Mouse (Mus musculus): ENCODE results near the gene Trim28. TPM values are rescaled to one million over a fixed set of nuclear protein-coding genes. Genes with fewer than 3 reads are reported as not detected.

Trim28 gene
- polyA plus RNA-seq, 1 experiment: 16.2 TPM

DNA sequence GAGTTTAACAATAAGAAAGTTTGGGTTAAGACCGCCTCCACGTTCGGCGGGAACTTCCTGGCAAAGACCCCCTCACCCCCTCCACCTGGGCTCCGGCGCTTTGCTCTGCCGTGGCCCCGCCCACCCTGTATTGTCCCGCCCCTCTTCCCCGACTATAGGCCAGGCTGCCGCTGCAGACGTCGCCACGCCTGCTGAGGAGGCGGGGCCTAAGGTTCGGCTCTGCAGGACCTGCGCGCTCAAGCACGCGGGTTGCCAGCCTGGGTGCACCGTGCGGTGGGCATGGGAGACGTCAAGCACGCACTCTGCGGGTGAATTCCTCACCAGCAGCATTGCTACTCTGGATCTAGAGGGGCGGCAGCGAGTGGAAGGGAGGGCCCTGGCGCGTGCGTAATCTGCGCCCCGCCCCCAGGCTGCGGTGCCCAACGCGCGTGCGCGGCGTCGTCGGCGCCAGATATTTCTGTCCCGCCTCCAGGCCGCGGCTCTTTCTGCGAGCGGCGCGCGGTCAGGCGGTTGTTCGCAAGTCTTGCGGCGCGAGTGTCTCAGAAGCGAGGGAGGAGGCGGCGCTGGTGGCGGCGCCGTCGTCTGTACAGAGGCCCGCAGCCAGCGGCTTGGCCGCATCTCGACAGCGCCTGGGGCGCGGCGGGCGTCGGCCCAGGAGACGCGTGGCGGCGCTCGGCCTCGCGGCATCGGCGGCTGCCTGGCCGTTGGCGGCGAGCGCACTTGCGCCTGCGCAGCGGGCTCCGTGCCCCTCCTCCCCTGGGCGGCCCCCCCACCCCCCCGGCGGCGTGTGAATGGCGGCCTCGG, 25.2 kb downstream of the Trim28 start:
- Histone ChIP-seq H3K4me1 (ENCODE audit: control insufficient read depth) (peaks cover 39% of the 10 kb centered on the region), H3K27me3 (ENCODE audit: control insufficient read depth) (peaks cover under 1% of the 10 kb centered on the region; the same call in 1 of the 2 replicates), H3K36me3 (ENCODE audit: control insufficient read depth) (peaks cover 41% of the 10 kb centered on the region), H3K9me3 (ENCODE audit: control insufficient read depth, low read length) (no peaks in the 10 kb centered on the region), H3K4me3 (replicated peaks) (peak overlapping the region; percentile 65)
- TF ChIP-seq TAL1 (IDR thresholded peaks at IDR 0.05; ENCODE audit: low read length) (no peak), GATA1 (IDR thresholded peaks at IDR 0.05; ENCODE audit: low read length) (no peak)

DNA sequence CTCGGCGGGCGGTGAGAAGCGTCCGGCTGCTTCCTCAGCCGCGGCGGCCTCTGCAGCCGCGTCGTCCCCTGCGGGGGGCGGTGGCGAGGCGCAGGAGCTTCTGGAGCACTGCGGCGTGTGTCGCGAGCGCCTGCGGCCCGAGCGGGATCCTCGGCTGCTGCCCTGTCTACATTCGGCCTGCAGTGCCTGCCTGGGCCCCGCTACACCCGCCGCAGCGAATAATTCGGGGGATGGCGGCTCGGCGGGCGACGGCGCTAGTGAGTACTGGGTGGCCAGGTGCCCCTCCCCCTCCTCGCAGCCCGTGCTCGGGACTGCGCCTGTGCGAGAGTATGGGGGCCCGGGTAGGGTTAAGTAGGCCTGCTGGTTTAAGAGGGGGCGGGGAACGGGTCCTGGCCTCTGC, 25.9 kb downstream of the Trim28 start:
- H3K4me1 ChIP-seq (ENCODE audit: control insufficient read depth): peaks cover 39% of the 10 kb centered on the region
- H3K9me3 ChIP-seq (ENCODE audit: control insufficient read depth, low read length): no peaks in the 10 kb centered on the region
- H3K4me3 ChIP-seq (replicated peaks): peak overlapping the region; percentile 65
- no peaks in the 10 kb centered on the region for H3K27me3 ChIP-seq (ENCODE audit: control insufficient read depth)
- H3K36me3 ChIP-seq (ENCODE audit: control insufficient read depth): peaks cover 48% of the 10 kb centered on the region
- TF ChIP-seq GATA1 (IDR thresholded peaks at IDR 0.05; ENCODE audit: low read length): no peak
- no peak for TF ChIP-seq TAL1 (IDR thresholded peaks at IDR 0.05; ENCODE audit: low read length)

DNA sequence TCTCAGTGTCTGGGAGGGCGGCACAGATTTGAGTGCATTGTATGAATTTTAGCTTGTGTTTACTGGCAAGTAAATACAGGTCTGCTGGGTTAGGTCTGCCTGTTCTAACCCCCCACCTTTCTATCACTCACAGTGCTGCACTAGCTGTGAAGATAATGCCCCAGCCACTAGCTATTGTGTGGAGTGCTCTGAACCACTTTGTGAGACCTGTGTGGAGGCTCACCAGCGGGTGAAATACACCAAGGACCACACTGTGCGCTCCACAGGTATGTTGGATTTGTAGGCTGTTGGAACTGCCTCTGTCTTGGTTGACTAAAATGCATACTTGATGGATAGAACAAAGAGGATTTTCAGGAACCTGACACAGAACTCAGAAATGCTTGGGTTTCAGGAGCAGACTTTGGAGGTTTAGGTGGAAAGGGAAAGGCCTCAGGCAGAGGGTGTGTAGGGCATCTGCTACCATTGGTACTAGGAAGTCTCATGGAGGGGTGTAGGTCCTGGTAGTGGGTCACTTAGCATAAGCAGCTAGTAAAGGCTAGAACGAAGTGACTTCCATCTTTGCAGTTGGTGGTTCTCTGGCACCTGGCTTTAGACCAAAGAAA, 26.7 kb downstream of the Trim28 start:
- peaks cover 56% of the 10 kb centered on the region for H3K36me3 ChIP-seq (ENCODE audit: control insufficient read depth)
- TF ChIP-seq TAL1 (IDR thresholded peaks at IDR 0.05; ENCODE audit: low read length) (no peak), GATA1 (IDR thresholded peaks at IDR 0.05; ENCODE audit: low read length) (no peak)
- H3K27me3 ChIP-seq (ENCODE audit: control insufficient read depth): no peaks in the 10 kb centered on the region
- H3K9me3 ChIP-seq (ENCODE audit: control insufficient read depth, low read length): no peaks in the 10 kb centered on the region
- peak overlapping the region; percentile 65 for H3K4me3 ChIP-seq (replicated peaks)
- H3K4me1 ChIP-seq (ENCODE audit: control insufficient read depth): peaks cover 39% of the 10 kb centered on the region

DNA sequence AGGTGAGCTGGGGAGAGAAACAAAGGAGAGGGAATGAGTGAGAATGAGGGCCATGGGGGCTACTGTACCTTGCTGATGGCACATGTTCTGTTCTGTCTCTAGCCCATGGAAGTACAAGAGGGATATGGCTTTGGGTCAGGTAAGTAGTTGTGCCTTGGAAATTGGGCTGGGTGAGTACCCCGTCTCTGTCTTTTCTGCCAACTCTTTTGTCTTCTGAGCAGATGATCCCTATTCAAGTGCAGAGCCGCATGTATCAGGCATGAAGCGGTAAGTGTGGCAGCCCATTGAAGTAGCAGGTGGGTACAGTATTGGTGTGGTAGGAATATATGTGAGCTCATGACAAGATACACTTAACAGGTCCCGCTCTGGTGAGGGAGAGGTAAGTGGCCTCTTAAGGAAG, 30.1 kb downstream of the Trim28 start:
- H3K36me3 ChIP-seq (ENCODE audit: control insufficient read depth): peaks cover 90% of the 10 kb centered on the region
- TF ChIP-seq GATA1 (IDR thresholded peaks at IDR 0.05; ENCODE audit: low read length) (no peak), TAL1 (IDR thresholded peaks at IDR 0.05; ENCODE audit: low read length) (no peak)
- no peaks in the 10 kb centered on the region for H3K27me3 ChIP-seq (ENCODE audit: control insufficient read depth)
- no peaks in the 10 kb centered on the region for H3K9me3 ChIP-seq (ENCODE audit: control insufficient read depth, low read length)
- no peak overlapping the region for H3K4me3 ChIP-seq (replicated peaks)
- H3K4me1 ChIP-seq (ENCODE audit: control insufficient read depth): peaks cover 43% of the 10 kb centered on the region

DNA sequence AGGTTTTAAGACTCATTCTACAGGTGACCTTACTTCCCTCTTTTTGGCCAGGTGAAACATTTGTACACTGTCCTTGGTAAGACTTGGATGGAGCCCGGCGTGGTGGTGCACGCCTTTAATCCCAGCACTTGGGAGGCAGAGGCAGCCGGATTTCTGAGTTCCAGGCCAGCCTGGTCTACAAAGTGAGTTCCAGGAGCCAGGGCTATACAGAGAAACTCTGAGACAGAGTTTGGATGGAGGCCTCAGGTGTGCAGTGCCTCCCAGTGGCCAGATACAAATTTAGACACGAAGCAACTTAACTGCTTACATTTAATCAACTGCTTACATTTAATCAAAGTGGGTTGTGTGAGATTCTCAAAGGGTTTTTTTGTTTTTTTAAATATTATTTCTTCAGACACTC, 32.2 kb downstream of the Trim28 start:
- no peak for TF ChIP-seq GATA1 (IDR thresholded peaks at IDR 0.05; ENCODE audit: low read length)
- TF ChIP-seq TAL1 (IDR thresholded peaks at IDR 0.05; ENCODE audit: low read length): no peak
- H3K36me3 ChIP-seq (ENCODE audit: control insufficient read depth): peaks cover 95% of the 10 kb centered on the region
- H3K27me3 ChIP-seq (ENCODE audit: control insufficient read depth): no peaks in the 10 kb centered on the region
- no peak overlapping the region for H3K4me3 ChIP-seq (replicated peaks)
- H3K9me3 ChIP-seq (ENCODE audit: control insufficient read depth, low read length): no peaks in the 10 kb centered on the region
- H3K4me1 ChIP-seq (ENCODE audit: control insufficient read depth): peaks cover 47% of the 10 kb centered on the region

DNA sequence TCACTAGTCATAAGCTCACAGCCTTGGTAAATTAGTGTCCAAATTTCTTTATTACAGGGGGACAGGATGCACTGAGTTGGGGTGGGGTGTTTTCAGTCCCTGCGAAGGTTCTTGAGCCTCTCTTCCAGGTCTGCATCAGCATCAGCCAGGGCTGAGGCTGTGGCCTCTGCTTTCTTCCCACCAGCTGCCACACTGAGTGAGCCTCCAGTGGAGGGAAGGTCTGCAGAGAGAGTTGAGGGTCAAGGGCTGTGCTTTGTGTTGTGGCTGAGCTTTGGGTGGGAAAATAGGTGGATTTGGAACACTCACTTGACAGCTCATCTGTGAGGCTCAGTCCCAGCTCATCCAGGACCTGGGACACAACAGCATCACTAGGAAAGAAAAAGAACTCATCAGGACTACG, 33.1 kb downstream of the Trim28 start:
- Histone ChIP-seq H3K36me3 (ENCODE audit: control insufficient read depth) (peaks cover 93% of the 10 kb centered on the region), H3K27me3 (ENCODE audit: control insufficient read depth) (no peaks in the 10 kb centered on the region), H3K4me3 (replicated peaks) (no peak overlapping the region), H3K4me1 (ENCODE audit: control insufficient read depth) (peaks cover 49% of the 10 kb centered on the region), H3K9me3 (ENCODE audit: control insufficient read depth, low read length) (no peaks in the 10 kb centered on the region)
- TF ChIP-seq GATA1 (IDR thresholded peaks at IDR 0.05; ENCODE audit: low read length): no peak
- TF ChIP-seq TAL1 (IDR thresholded peaks at IDR 0.05; ENCODE audit: low read length): no peak

DNA sequence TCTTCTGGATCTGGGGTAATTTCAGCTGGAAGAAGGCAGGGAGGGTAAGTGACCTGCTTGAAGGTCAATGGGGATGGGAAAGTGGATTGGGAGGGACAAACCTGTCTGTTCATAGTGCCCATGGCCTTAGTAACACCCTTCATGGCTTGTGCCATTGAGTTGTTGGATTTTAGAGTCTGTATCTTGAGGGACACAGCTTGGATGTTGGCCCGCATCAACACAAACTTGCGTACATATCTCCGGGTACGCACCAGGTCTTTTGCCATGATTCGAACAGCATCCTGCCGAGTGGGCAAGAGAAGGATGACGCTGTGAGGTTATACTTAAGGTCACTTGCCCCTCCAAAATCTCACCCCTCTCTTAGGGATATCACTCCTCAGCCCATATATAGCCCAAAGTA, 33.6 kb downstream of the Trim28 start:
- no peaks in the 10 kb centered on the region for H3K27me3 ChIP-seq (ENCODE audit: control insufficient read depth)
- H3K9me3 ChIP-seq (ENCODE audit: control insufficient read depth, low read length): no peaks in the 10 kb centered on the region
- no peak for TF ChIP-seq GATA1 (IDR thresholded peaks at IDR 0.05; ENCODE audit: low read length)
- no peak for TF ChIP-seq TAL1 (IDR thresholded peaks at IDR 0.05; ENCODE audit: low read length)
- H3K4me1 ChIP-seq (ENCODE audit: control insufficient read depth): peaks cover 51% of the 10 kb centered on the region
- H3K4me3 ChIP-seq (replicated peaks): no peak overlapping the region
- peaks cover 87% of the 10 kb centered on the region for H3K36me3 ChIP-seq (ENCODE audit: control insufficient read depth)

DNA sequence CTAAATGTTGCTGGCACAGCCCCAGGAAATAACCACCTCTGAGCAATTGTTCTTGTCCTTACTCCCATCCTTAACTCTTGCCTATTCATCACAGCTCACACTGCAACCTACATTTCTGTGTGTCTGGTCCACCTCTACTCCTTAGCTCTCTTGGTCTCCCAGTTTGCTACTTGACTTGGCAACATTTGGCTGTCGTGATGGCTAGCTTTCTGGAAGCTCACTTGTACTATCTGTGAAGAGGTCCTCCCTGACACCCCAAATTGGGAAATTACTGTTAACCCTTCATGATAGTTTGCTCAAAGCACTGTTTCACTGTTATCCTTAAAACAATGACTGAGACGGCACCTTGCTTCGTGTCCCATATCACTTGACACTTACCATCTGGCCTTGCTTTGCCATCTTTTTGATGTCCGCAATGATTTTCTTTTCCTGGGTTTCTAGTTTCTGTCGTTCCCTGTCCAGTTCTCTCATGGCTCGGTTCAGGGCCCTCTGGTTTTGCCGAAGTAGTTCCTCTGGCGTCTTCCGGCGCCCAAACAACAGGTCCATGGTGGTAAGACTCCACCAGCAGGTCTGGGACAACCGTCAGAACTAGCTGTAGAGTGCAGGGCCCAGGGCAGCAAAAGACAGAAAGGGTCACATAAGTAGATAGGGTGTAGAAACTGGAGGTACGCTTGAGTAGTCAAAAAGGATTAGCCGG, 34.7 kb downstream of the Trim28 start:
- Histone ChIP-seq H3K4me3 (replicated peaks) (peak overlapping the region; percentile 80), H3K36me3 (ENCODE audit: control insufficient read depth) (peaks cover 77% of the 10 kb centered on the region), H3K27me3 (ENCODE audit: control insufficient read depth) (no peaks in the 10 kb centered on the region), H3K4me1 (ENCODE audit: control insufficient read depth) (peaks cover 54% of the 10 kb centered on the region), H3K9me3 (ENCODE audit: control insufficient read depth, low read length) (no peaks in the 10 kb centered on the region)
- TF ChIP-seq GATA1 (IDR thresholded peaks at IDR 0.05; ENCODE audit: low read length) (no peak), TAL1 (IDR thresholded peaks at IDR 0.05; ENCODE audit: low read length) (no peak)
